Mouse (Mus musculus): ENCODE data around the gene Rel. TPM values are rescaled to one million over a fixed set of nuclear protein-coding genes. Genes with fewer than 3 reads are reported as not detected.

Gene Rel
- polyA plus RNA-seq, 1 experiment from 2014 or later: 0.33 TPM

- no peak overlapping the region for H3K4me2 ChIP-seq
- H3K9ac ChIP-seq: no peak overlapping the region
- WGBS (ENCODE audit: insufficient replicate concordance): 65% methylated on average over 3 of the region's 3 CpGs
- no peaks in the 10 kb centered on the region for H3K9me3 ChIP-seq (replicated peaks)
- H3K36me3 ChIP-seq: no peaks in the 10 kb centered on the region
- no peak overlapping the region for H3K4me3 ChIP-seq (replicated peaks)
- DNase-seq: no peak
- H3K4me1 ChIP-seq (replicated peaks): no peaks in the 10 kb centered on the region; the same call in 1 of the 2 replicates
- no peak for ATAC-seq (ENCODE audit: low read depth)
- H3K27ac ChIP-seq: no peak overlapping the region
- H3K27me3 ChIP-seq: no peaks in the 10 kb centered on the region
These were observed 26.4 kb downstream of the Rel start for GRCm38 (mm10) chr11:23744352-23744751.

- no peak for DNase-seq
- H3K36me3 ChIP-seq: no peaks in the 10 kb centered on the region
- no peak for ATAC-seq (ENCODE audit: low read depth)
- no peaks in the 10 kb centered on the region for H3K27me3 ChIP-seq
- no peaks in the 10 kb centered on the region; the same call in 1 of the 2 replicates for H3K4me1 ChIP-seq (replicated peaks)
- no peak overlapping the region for H3K9ac ChIP-seq
- H3K27ac ChIP-seq: no peak overlapping the region
- 79% methylated on average over 7 of the region's 7 CpGs for WGBS (ENCODE audit: insufficient replicate concordance)
- H3K4me3 ChIP-seq (replicated peaks): no peak overlapping the region
- no peak overlapping the region for H3K4me2 ChIP-seq
- no peaks in the 10 kb centered on the region for H3K9me3 ChIP-seq (replicated peaks)
These were observed 29.4 kb downstream of the Rel start for GRCm38 (mm10) chr11:23741386-23741785.

- Histone ChIP-seq H3K9ac (no peak overlapping the region), H3K4me2 (no peak overlapping the region), H3K36me3 (no peaks in the 10 kb centered on the region), H3K4me1 (replicated peaks) (no peaks in the 10 kb centered on the region; the same call in 1 of the 2 replicates), H3K27me3 (no peaks in the 10 kb centered on the region), H3K9me3 (replicated peaks) (no peaks in the 10 kb centered on the region), H3K4me3 (replicated peaks) (no peak overlapping the region), H3K27ac (no peak overlapping the region)
- WGBS (ENCODE audit: insufficient replicate concordance): 38% methylated on average over 4 of the region's 4 CpGs
- DNase-seq (no peak), ATAC-seq (ENCODE audit: low read depth) (peak; percentile 60)
These were observed 29.9 kb downstream of the Rel start for GRCm38 (mm10) chr11:23740895-23741294.

- no peak overlapping the region for H3K4me3 ChIP-seq (replicated peaks)
- H3K9me3 ChIP-seq (replicated peaks): no peaks in the 10 kb centered on the region
- no peak for ATAC-seq (ENCODE audit: low read depth)
These were observed 34.8 kb downstream of the Rel start for GRCm38 (mm10) chr11:23735820-23736470.

GRCm38 (mm10) chr11:23734749-23735286, 36.0 kb downstream of the Rel start:
- Histone ChIP-seq H3K4me2 (no peak overlapping the region), H3K9me3 (replicated peaks) (no peaks in the 10 kb centered on the region), H3K27ac (no peak overlapping the region), H3K4me3 (replicated peaks) (no peak overlapping the region), H3K27me3 (no peaks in the 10 kb centered on the region), H3K4me1 (replicated peaks) (0 out of 2 replicates have a peak, but pooled peaks cover 4% of the 10 kb centered on the region), H3K36me3 (peaks cover 11% of the 10 kb centered on the region; the same call in 1 of the 2 replicates), H3K9ac (no peak overlapping the region)
- ATAC-seq (ENCODE audit: low read depth) (no peak), DNase-seq (no peak)
- 71% methylated on average over 6 of the region's 6 CpGs for WGBS (ENCODE audit: insufficient replicate concordance)

More at GRCm38 (mm10) chr11:23735820-23736470, 34.8 kb downstream of the Rel start:
- DNase-seq: no peak
- Histone ChIP-seq H3K4me2 (no peak overlapping the region), H3K27ac (no peak overlapping the region), H3K27me3 (no peaks in the 10 kb centered on the region), H3K36me3 (peaks cover 10% of the 10 kb centered on the region; the same call in 1 of the 2 replicates), H3K9ac (no peak overlapping the region), H3K4me1 (replicated peaks) (no peaks in the 10 kb centered on the region; the same call in 1 of the 2 replicates)

- DNase-seq (no peak), ATAC-seq (ENCODE audit: low read depth) (no peak)
- no peak overlapping the region for H3K4me2 ChIP-seq
- H3K9me3 ChIP-seq (replicated peaks): no peaks in the 10 kb centered on the region
- no peak overlapping the region for H3K4me3 ChIP-seq (replicated peaks)
- no peak overlapping the region for H3K27ac ChIP-seq
- 0 out of 2 replicates have a peak, but pooled peaks cover 4% of the 10 kb centered on the region for H3K4me1 ChIP-seq (replicated peaks)
- 39% methylated on average over 1 of the region's 1 CpGs for WGBS (ENCODE audit: insufficient replicate concordance)
- peaks cover 24% of the 10 kb centered on the region; the same call in 1 of the 2 replicates for H3K36me3 ChIP-seq
- no peaks in the 10 kb centered on the region for H3K27me3 ChIP-seq
- H3K9ac ChIP-seq: no peak overlapping the region
These were observed 37.9 kb downstream of the Rel start for GRCm38 (mm10) chr11:23732840-23733239.

- ATAC-seq (ENCODE audit: low read depth) (peak; percentile 60; the same call in 1 of the 2 replicates), DNase-seq (peak; percentile 3)
- no peaks in the 10 kb centered on the region for H3K27me3 ChIP-seq
- no peak overlapping the region for H3K4me3 ChIP-seq (replicated peaks)
- 35% methylated on average over 4 of the region's 4 CpGs for WGBS (ENCODE audit: insufficient replicate concordance)
- H3K4me1 ChIP-seq (replicated peaks): 0 out of 2 replicates have a peak, but pooled peaks cover 4% of the 10 kb centered on the region
- no peak overlapping the region for H3K9ac ChIP-seq
- H3K4me2 ChIP-seq: no peak overlapping the region
- no peaks in the 10 kb centered on the region for H3K9me3 ChIP-seq (replicated peaks)
- peaks cover 33% of the 10 kb centered on the region for H3K36me3 ChIP-seq
- H3K27ac ChIP-seq: no peak overlapping the region
These were observed 40.6 kb downstream of the Rel start for GRCm38 (mm10) chr11:23730120-23730519.

- Histone ChIP-seq H3K27ac (no peak overlapping the region), H3K4me1 (replicated peaks) (0 out of 2 replicates have a peak, but pooled peaks cover 4% of the 10 kb centered on the region), H3K36me3 (peaks cover 36% of the 10 kb centered on the region), H3K4me2 (no peak overlapping the region), H3K27me3 (no peaks in the 10 kb centered on the region), H3K4me3 (replicated peaks) (no peak overlapping the region), H3K9me3 (replicated peaks) (no peaks in the 10 kb centered on the region), H3K9ac (no peak overlapping the region)
- DNase-seq (no peak), ATAC-seq (ENCODE audit: low read depth) (no peak)
- 74% methylated on average over 2 of the region's 2 CpGs for WGBS (ENCODE audit: insufficient replicate concordance)
These were observed 42.6 kb downstream of the Rel start for GRCm38 (mm10) chr11:23728186-23728585.

- H3K27ac ChIP-seq: no peak overlapping the region
- WGBS (ENCODE audit: insufficient replicate concordance): 69% methylated on average over 2 of the region's 2 CpGs
- no peak overlapping the region for H3K4me3 ChIP-seq (replicated peaks)
- no peak overlapping the region for H3K9ac ChIP-seq
- peaks cover 43% of the 10 kb centered on the region for H3K36me3 ChIP-seq
- H3K27me3 ChIP-seq: no peaks in the 10 kb centered on the region
- ATAC-seq (ENCODE audit: low read depth): no peak
- H3K4me2 ChIP-seq: no peak overlapping the region
- H3K4me1 ChIP-seq (replicated peaks): 0 out of 2 replicates have a peak, but pooled peaks cover 4% of the 10 kb centered on the region
- H3K9me3 ChIP-seq (replicated peaks): no peaks in the 10 kb centered on the region
- DNase-seq: no peak
These were observed 44.3 kb downstream of the Rel start for GRCm38 (mm10) chr11:23726441-23726840.

- WGBS (ENCODE audit: insufficient replicate concordance): 87% methylated on average over 2 of the region's 2 CpGs
- Histone ChIP-seq H3K4me1 (replicated peaks) (0 out of 2 replicates have a peak, but pooled peaks cover 4% of the 10 kb centered on the region), H3K36me3 (peaks cover 40% of the 10 kb centered on the region), H3K27me3 (no peaks in the 10 kb centered on the region), H3K9me3 (replicated peaks) (no peaks in the 10 kb centered on the region), H3K4me2 (no peak overlapping the region), H3K4me3 (replicated peaks) (no peak overlapping the region), H3K9ac (no peak overlapping the region), H3K27ac (no peak overlapping the region)
- no peak for DNase-seq
- ATAC-seq (ENCODE audit: low read depth): no peak
These were observed 44.9 kb downstream of the Rel start for GRCm38 (mm10) chr11:23725850-23726249.

GRCm38 (mm10) chr11:23722326-23722725, 48.4 kb downstream of the Rel start:
- H3K4me3 ChIP-seq (replicated peaks): no peak overlapping the region
- H3K4me2 ChIP-seq: no peak overlapping the region
- H3K4me1 ChIP-seq (replicated peaks): peaks cover 2% of the 10 kb centered on the region; the same call in 1 of the 2 replicates
- H3K9me3 ChIP-seq (replicated peaks): no peaks in the 10 kb centered on the region
- no peaks in the 10 kb centered on the region for H3K27me3 ChIP-seq
- H3K36me3 ChIP-seq: peaks cover 55% of the 10 kb centered on the region
- no peak for ATAC-seq (ENCODE audit: low read depth)
- no peak overlapping the region for H3K9ac ChIP-seq
- H3K27ac ChIP-seq: no peak overlapping the region
- DNase-seq: no peak
- WGBS (ENCODE audit: insufficient replicate concordance): 37% methylated on average over 2 of the region's 2 CpGs

Measured in liver, embryonic 13.5 days (tissue).